Mouse (Mus musculus): ENCODE data around the gene Mat2a. TPM values are rescaled to one million over a fixed set of nuclear protein-coding genes. Genes with fewer than 3 reads are reported as not detected.

The Mat2a gene
- total RNA-seq, 2 experiments from 2014 or later: 176 to 196 TPM

- DNase-seq (ENCODE audit: low spot score in 2 of 2): no peak
These were observed 54.1 kb downstream of the Mat2a start for GRCm38 (mm10) chr6:72385258-72385657.

- DNase-seq (ENCODE audit: low spot score in 2 of 2): no peak
These were observed 55.4 kb downstream of the Mat2a start for GRCm38 (mm10) chr6:72383952-72384351.

- DNase-seq (ENCODE audit: low spot score in 2 of 2): no peak
These were observed 56.1 kb downstream of the Mat2a start for GRCm38 (mm10) chr6:72383142-72383820.

Other genes with a start within 250 kb of the Mat2a start
- gene Atoh8, start 204.0 kb downstream of the Mat2a start, total RNA-seq (2021): 1 to 10 TPM; 3.3 to 4.5 TPM
- not detected for gene Sftpb, start 134.9 kb downstream of the Mat2a start, total RNA-seq (2021)
- 10 to 100 TPM; 29.7 to 32.9 TPM for gene Usp39, start 94.4 kb downstream of the Mat2a start, total RNA-seq (2021)
- 10 to 100 TPM; 13.8 to 16.0 TPM for gene 0610030E20Rik, start 92.2 kb downstream of the Mat2a start, total RNA-seq (2021)
- gene Tmem150a, start 84.1 kb downstream of the Mat2a start, total RNA-seq (2021): 10 to 100 TPM; 12.6 to 13.7 TPM
- gene Rnf181, start 72.6 kb downstream of the Mat2a start, total RNA-seq (2021): 10 to 100 TPM; 78.0 to 85.6 TPM
- 1 to 10 TPM; 3.7 to 4.2 TPM for gene Vamp5, start 59.1 kb downstream of the Mat2a start, total RNA-seq (2021)
- 10 to 100 TPM; 11.4 to 15.3 TPM for gene Vamp8, start 48.9 kb downstream of the Mat2a start, total RNA-seq (2021)
- gene Ggcx, start 25.2 kb downstream of the Mat2a start, total RNA-seq (2021): 10 to 100 TPM; 21.0 to 22.1 TPM
- under 1 TPM; 0.41 to 0.83 TPM for gene Sh2d6, start 82.1 kb upstream of the Mat2a start, total RNA-seq (2021)
- gene Capg, start 104.8 kb upstream of the Mat2a start, total RNA-seq (2021): 1 to 10 TPM; 3.0 to 3.6 TPM
- 10 to 100 TPM; 19.4 to 21.4 TPM for gene Elmod3, start 158.9 kb upstream of the Mat2a start, total RNA-seq (2021)
- gene Retsat, start 158.9 kb upstream of the Mat2a start, total RNA-seq (2021): 10 to 100 TPM; 44.0 to 50.8 TPM
- gene Tgoln1, start 177.4 kb upstream of the Mat2a start, total RNA-seq (2021): 10 to 100 TPM; 65.3 to 68.0 TPM